Mouse (Mus musculus) midbrain, embryonic 11.5 days (tissue): ENCODE measurements around the gene Wasl. TPM values are rescaled to one million over a fixed set of nuclear protein-coding genes. Genes with fewer than 3 reads are reported as not detected.

Experiments
- ATAC-seq: fragments of 200-750 bp; cut with Nextera tagmentation; 2 replicates; pipeline ENCODE4 v1.8.0; 2017; ENCODE audit warnings: moderate TSS enrichment, moderate library complexity; ENCODE audit not compliant: low FRiP score
- DNase-seq: peaks from one replicate; pipeline ENCODE4 v3.0.0; 2015; ENCODE audit warnings: low spot score; ENCODE audit errors: missing footprints
- H3K27ac ChIP-seq: fragments of 300-500 bp; sonication (generic); 2 replicates; pipeline ENCODE4 v1.5.1; 2014; ENCODE audit warnings: low read depth, low read length
- H3K27me3 ChIP-seq: fragments of 300-500 bp; sonication (generic); 2 replicates; pipeline ENCODE4 v1.6.1; 2014; ENCODE audit warnings: mild to moderate bottlenecking, low read length, moderate library complexity, mixed read lengths; ENCODE audit not compliant: control insufficient read depth, insufficient read depth
- H3K36me3 ChIP-seq: fragments of 300-500 bp; sonication (generic); 2 replicates; pipeline ENCODE4 v1.6.1; 2014; ENCODE audit warnings: mild to moderate bottlenecking, low read length, moderate library complexity, mixed read lengths; ENCODE audit not compliant: control insufficient read depth, insufficient read depth
- H3K4me1 ChIP-seq: fragments of 300-500 bp; sonication (generic); 2 replicates; pipeline ENCODE4 v1.6.1; 2014; ENCODE audit warnings: low read length; ENCODE audit not compliant: control insufficient read depth, insufficient read depth
- H3K4me2 ChIP-seq: fragments of 300-500 bp; sonication (generic); 2 replicates; pipeline ENCODE4 v1.6.1; 2014; ENCODE audit warnings: mild to moderate bottlenecking, moderate library complexity
- H3K4me3 ChIP-seq: fragments of 300-500 bp; sonication (generic); 2 replicates; pipeline ENCODE4 v1.5.1; 2014; ENCODE audit warnings: low read depth, low read length
- H3K9ac ChIP-seq: fragments of 300-500 bp; sonication (generic); 2 replicates; pipeline ENCODE4 v1.6.1; 2014; ENCODE audit warnings: low read length
- H3K9me3 ChIP-seq: fragments of 300-500 bp; sonication (generic); 2 replicates; pipeline ENCODE4 v1.6.1; 2016; ENCODE audit warnings: low read length; ENCODE audit not compliant: control insufficient read depth
- WGBS: fragments of 180-500 bp; shearing (Covaris S2); extraction: QIAGEN DNeasy Blood & Tissue Kit; methylation state at CpG from one replicate; pipeline ENCODE4 v1.1.7; 2014; 5-methylcytosine and 5-hydroxymethylcytosine counted together
- polyA plus RNA-seq: library from polyadenylated mRNA; unstranded; fragments of >200 nt; fragmentation: Nextera tagmentation; extraction: Ambion mirVana; gene quantifications from 2 replicates; pipeline ENCODE4 v1.2.1, GENCODE M21; 2014

Wasl gene
- polyA plus RNA-seq, 1 experiment from 2014 or later = 50.7 TPM

DNA sequence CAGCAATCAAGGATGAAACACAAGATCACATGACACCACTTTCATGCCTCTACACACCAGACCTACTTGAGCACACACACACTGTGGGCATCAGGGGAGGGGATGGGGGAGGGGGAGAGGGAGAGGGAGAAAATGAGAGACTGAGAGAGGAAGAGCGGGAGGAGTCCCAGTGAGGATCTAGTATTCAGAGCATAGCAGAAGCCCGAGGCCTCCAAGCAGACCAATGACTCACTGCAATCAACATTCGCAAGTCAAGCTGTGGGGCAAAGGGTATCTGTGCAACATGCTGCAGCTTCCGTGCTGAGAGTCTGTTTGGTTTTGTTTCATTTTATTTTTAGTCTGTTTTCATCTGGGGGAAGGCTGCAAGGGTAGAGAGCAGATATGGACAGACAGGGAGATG lies 32.7 kb downstream of the Wasl start:
- Histone ChIP-seq H3K9ac (no peak overlapping the region), H3K4me3 (no peak overlapping the region), H3K27ac (no peak overlapping the region), H3K36me3 (no peaks in the 10 kb centered on the region), H3K4me2 (no peak overlapping the region), H3K27me3 (no peaks in the 10 kb centered on the region), H3K9me3 (no peaks in the 10 kb centered on the region), H3K4me1 (no peaks in the 10 kb centered on the region)
- 83% methylated on average over 4 of the region's 4 CpGs for WGBS
- DNase-seq = no peak
- ATAC-seq = no peak

DNA sequence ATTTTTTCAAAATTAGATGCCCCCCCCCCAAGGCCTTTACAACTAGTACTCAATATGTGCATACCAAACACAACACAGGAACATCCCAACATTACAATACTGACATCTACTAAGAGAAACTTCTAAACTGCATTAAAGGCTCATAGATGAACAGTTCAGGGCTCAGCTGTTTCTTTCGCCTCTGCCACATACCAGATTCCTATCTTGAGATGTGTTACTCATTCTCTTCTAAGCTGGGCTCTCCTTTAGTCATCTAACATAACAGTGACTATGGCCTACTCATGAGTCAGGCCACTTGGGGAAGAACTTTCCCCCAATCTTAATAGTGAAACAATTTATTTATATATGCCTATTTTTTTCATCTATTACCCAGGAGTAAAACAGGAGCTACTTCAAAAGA lies 36.3 kb downstream of the Wasl start:
- DNase-seq = no peak
- Histone ChIP-seq H3K27me3 (no peaks in the 10 kb centered on the region), H3K9me3 (no peaks in the 10 kb centered on the region), H3K27ac (no peak overlapping the region), H3K36me3 (peaks cover 2% of the 10 kb centered on the region; the same call in 1 of the 2 replicates), H3K4me3 (no peak overlapping the region), H3K9ac (no peak overlapping the region), H3K4me2 (no peak overlapping the region), H3K4me1 (no peaks in the 10 kb centered on the region)
- WGBS = 80% methylated on average over 1 of the region's 1 CpGs
- no peak for ATAC-seq

DNA sequence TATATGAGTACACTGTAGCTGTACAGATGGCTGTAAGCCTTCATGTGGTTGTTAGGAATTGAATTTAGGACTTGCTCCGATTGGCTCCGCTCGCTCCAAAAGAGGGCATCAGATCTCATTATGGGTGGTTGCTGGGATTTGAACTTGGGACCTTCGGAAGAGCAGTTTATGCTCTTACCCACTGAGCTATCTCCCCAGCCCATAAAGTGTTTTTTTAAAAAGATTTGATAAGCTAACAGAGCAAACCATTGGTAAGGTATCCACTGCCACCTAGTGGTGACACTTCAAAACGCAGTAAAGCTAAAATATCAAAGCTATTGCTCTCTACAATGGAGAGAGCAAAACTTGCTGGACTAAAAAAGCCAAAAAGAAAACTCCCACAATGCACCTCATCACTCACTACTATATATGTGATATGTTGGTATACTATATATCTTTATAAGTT lies 37.2 kb downstream of the Wasl start:
- no peaks in the 10 kb centered on the region for H3K9me3 ChIP-seq
- peak; percentile 93 for DNase-seq
- H3K9ac ChIP-seq = no peak overlapping the region
- no peaks in the 10 kb centered on the region for H3K4me1 ChIP-seq
- H3K36me3 ChIP-seq = peaks cover 2% of the 10 kb centered on the region; the same call in 1 of the 2 replicates
- no peak overlapping the region for H3K27ac ChIP-seq
- no peak overlapping the region for H3K4me3 ChIP-seq
- H3K27me3 ChIP-seq = no peaks in the 10 kb centered on the region
- ATAC-seq = peak; percentile 67
- H3K4me2 ChIP-seq = no peak overlapping the region
- WGBS = 70% methylated on average over 5 of the region's 5 CpGs

DNA sequence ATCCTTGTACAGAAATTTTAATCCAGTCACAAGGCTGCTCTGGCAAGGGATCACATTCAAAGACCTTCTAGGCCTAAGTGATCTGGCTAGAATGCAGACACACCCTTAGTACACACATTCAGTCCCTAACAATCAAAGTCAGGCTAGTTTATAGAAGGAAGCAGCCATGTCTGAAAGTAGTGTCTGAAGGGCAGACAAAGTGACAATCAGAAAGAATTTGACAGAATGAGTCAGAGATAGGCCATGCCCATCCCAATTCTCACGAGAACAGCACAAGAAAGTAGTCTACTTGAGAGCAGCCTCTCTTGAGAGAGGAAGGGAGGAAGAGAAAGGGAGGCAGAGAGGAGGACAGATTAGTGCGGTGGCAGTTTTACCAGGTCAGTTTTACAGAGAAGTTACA lies 42.7 kb downstream of the Wasl start:
- Histone ChIP-seq H3K27me3 (no peaks in the 10 kb centered on the region), H3K27ac (no peak overlapping the region), H3K36me3 (peaks cover 2% of the 10 kb centered on the region; the same call in 1 of the 2 replicates), H3K4me1 (no peaks in the 10 kb centered on the region), H3K9me3 (no peaks in the 10 kb centered on the region), H3K4me3 (no peak overlapping the region), H3K9ac (no peak overlapping the region), H3K4me2 (no peak overlapping the region)
- no peak for DNase-seq
- 87% methylated on average over 2 of the region's 2 CpGs for WGBS
- ATAC-seq = no peak

DNA sequence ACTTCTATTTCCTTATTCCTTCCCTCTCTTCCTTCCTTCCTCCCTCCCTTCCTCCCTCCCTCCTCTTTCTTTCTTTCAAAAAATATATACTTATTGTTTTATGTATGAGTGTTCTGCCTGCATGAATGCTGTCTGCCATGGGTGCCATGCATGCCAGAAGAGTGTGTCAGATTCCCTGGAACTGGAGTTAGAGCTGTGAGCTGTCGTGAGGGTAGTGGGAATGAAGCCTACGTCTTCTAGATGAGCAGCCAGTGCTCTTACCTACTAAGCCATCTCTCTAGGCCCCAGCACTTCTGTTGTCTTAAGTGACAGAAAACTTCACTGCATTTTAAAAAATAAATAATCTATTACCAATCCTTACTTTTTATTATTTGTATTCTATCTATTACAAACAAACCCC lies 43.9 kb downstream of the Wasl start:
- Histone ChIP-seq H3K4me2 (no peak overlapping the region), H3K4me1 (no peaks in the 10 kb centered on the region), H3K9ac (no peak overlapping the region), H3K36me3 (no peaks in the 10 kb centered on the region), H3K9me3 (no peaks in the 10 kb centered on the region), H3K27ac (no peak overlapping the region), H3K27me3 (no peaks in the 10 kb centered on the region), H3K4me3 (no peak overlapping the region)
- ATAC-seq = no peak
- no peak for DNase-seq
- WGBS = 90% methylated on average over 2 of the region's 2 CpGs

DNA sequence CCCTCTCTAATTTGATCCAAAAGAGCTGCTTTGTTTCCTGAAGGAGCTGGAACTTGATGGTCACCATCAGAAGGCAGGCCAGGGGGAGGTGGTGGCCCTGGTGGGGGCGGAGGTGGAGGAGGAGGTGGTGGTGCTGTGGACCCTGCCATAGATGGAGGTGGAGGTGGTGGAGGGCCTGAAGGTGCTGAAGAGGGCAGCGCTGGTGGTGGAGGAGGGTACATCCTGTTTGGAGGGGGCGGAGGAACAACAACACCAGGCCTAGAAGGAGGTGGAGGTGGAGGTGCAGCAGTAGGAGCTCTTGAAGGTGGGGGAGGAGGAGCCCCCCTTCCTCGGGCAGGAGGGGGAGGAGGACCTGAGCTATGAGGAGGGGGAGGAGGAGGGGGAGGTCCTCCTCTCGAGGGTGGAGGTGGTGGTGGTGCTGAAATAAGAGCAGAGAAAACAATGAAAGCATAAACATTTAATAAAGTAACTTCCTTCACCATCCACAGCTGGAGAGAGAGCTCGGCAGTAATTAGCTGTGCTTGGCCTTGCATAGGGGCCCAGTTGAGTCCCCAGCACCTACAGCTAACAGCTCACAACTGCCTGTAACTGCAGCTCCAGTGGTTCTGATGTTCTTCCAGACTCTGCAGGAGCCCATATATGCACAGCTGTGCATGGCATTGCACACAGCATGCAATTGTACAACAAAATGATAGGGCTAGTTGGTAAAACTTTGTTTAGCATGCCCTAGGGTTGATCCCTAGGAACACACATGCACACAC lies 45.3 kb downstream of the Wasl start:
- WGBS = 82% methylated on average over 6 of the region's 6 CpGs
- H3K36me3 ChIP-seq = no peaks in the 10 kb centered on the region
- peak; percentile 19; the same call in 1 of the 2 replicates for ATAC-seq

DNA sequence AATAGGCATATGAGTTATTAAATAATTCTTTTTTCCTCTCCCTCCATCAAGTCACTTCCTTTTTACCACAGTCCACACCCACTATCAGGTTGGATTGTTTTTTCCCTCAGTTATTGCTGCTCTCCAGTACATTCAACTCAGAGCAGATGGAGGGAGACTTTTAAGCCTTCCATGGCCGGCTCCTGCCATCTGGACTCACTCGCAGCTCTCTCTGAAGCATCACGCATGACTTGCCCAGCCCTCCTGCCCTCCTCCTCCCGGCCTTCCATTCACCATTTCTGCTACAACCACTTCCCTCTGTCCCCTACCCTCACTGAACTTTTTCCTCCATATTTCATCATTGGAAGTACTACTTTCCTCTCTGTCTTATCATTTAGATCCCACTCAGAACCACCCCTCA lies 48.1 kb downstream of the Wasl start:
- no peaks in the 10 kb centered on the region for H3K9me3 ChIP-seq
- no peak for ATAC-seq
- 67% methylated on average over 4 of the region's 4 CpGs for WGBS
- no peak overlapping the region for H3K4me3 ChIP-seq
- no peak overlapping the region for H3K27ac ChIP-seq
- H3K4me1 ChIP-seq = no peaks in the 10 kb centered on the region
- H3K36me3 ChIP-seq = peaks cover 4% of the 10 kb centered on the region; the same call in 1 of the 2 replicates
- no peaks in the 10 kb centered on the region for H3K27me3 ChIP-seq
- H3K9ac ChIP-seq = no peak overlapping the region
- no peak for DNase-seq
- H3K4me2 ChIP-seq = no peak overlapping the region

More for the DNA sequence above, 45.3 kb downstream of the Wasl start:
- Histone ChIP-seq H3K9me3 (no peaks in the 10 kb centered on the region), H3K27ac (no peak overlapping the region), H3K4me3 (no peak overlapping the region), H3K9ac (no peak overlapping the region), H3K4me2 (no peak overlapping the region), H3K27me3 (no peaks in the 10 kb centered on the region), H3K4me1 (no peaks in the 10 kb centered on the region)
- DNase-seq = no peak

DNA sequence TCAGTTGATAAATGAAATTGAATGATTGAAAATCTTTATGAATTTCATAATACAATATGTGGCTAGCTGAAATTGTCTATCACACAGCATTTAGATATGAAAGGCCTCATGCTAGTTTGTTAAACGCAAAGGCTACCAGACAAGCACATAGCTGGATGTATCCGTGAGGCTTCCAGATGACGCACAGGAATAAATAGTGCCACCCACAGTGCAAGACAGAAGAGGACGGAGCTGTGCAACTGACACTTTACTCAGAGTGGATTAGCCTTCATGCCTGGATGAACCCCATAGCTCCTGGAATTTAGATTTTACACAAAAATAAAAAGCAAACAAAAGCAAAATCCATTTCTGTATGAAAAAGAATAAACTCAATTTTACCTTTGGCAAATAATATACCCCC lies 50.9 kb downstream of the Wasl start:
- peaks cover 4% of the 10 kb centered on the region; the same call in 1 of the 2 replicates for H3K36me3 ChIP-seq
- ATAC-seq (no peak), DNase-seq (peak; percentile 75)
- no peak overlapping the region for H3K9ac ChIP-seq
- WGBS = 36% methylated on average over 4 of the region's 4 CpGs
- H3K9me3 ChIP-seq = no peaks in the 10 kb centered on the region
- no peak overlapping the region for H3K4me2 ChIP-seq
- H3K4me3 ChIP-seq = no peak overlapping the region
- no peaks in the 10 kb centered on the region for H3K27me3 ChIP-seq
- no peak overlapping the region for H3K27ac ChIP-seq
- no peaks in the 10 kb centered on the region for H3K4me1 ChIP-seq

DNA sequence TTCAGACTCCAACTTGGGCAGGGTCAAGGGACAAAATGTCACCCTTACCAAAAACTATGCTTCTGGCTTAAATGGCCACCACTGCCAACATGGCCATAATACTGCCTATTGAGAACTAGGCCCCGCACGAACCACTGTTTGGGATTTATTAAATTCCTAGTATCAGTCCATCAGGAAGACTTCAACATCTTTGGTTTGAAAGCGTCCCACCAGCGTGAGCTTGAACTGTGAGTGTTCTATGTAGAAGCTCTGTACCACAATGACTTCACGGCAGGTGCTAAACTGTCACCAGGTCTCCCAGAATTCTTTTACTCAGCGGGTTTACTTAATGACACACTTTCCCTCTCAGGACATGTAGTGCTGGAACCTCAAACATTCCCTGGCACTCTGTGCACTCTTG lies 51.5 kb downstream of the Wasl start:
- Histone ChIP-seq H3K4me1 (no peaks in the 10 kb centered on the region), H3K27me3 (no peaks in the 10 kb centered on the region), H3K27ac (no peak overlapping the region), H3K4me2 (no peak overlapping the region), H3K9ac (no peak overlapping the region), H3K4me3 (no peak overlapping the region), H3K9me3 (no peaks in the 10 kb centered on the region), H3K36me3 (peaks cover 4% of the 10 kb centered on the region; the same call in 1 of the 2 replicates)
- WGBS = 92% methylated on average over 6 of the region's 6 CpGs
- peak; percentile 77 for DNase-seq
- ATAC-seq = no peak
